Mouse (Mus musculus): Measurements from ENCODE around the gene Ddit4.

Gene Ddit4

GRCm38 (mm10) chr10:59916649-59917048, 35.0 kb downstream of the Ddit4 start:
- no peak for DNase-seq

DNA sequence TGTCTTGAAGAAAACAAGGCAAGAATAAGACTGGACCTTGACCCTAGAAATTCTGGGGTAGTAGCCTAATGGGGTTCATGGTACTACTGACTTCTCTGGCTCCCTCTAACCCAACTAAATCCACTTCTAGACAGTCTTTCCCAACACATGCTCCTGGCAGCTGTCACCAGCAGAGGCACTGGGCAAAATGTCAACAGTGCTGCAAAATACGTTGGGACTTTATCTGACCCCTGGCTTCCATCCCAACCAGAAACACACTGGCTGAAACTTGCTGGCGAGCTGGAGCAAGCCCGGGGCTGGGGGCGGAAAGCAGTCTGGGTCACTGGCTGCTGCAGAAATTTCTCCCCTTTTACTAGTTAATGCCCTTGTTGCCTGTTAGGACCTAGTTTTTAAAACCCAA, 35.5 kb downstream of the Ddit4 start:
- no peak for DNase-seq

DNA sequence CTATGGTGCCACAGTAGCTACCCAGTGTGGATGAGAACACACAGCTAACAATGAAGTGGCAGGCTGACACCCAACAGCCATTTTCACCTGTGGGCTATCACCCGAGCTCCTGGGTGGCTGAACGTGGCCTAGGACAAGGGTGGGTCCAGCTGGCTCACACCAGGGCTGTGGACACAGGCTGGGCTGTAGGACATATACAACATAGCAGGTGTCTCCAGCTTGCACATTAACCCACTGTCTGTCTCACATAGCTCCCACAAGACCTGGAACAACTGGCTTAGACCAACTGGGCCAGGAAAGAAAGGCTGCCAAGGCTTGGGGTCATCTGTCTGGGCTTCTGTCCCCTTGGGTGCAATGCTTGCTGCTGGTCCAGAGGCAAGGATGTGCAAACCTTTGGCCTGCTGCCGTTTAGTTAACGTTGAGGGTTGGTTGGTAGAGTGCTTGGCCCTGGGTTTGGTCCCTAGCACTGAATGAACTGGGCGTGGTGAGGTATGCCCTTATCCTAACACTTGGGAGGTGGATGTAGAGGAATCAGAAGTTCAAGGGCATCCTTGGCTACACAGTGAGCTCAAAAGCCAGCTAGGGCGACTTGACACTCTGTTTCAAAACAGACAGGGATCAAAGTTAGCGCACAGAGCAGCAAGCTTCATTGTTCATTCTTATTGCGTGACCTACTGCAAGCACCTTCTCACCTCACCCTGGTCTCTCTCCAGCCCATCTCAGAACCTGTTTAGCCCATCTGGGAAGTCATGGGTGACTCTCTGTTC, 36.3 kb downstream of the Ddit4 start:
- DNase-seq = no peak

GRCm38 (mm10) chr10:59911561-59912198, 40.0 kb downstream of the Ddit4 start:
- no peak for DNase-seq

- no peak for DNase-seq
Measured at GRCm38 (mm10) chr10:59911091-59911490, 40.5 kb downstream of the Ddit4 start.

DNA sequence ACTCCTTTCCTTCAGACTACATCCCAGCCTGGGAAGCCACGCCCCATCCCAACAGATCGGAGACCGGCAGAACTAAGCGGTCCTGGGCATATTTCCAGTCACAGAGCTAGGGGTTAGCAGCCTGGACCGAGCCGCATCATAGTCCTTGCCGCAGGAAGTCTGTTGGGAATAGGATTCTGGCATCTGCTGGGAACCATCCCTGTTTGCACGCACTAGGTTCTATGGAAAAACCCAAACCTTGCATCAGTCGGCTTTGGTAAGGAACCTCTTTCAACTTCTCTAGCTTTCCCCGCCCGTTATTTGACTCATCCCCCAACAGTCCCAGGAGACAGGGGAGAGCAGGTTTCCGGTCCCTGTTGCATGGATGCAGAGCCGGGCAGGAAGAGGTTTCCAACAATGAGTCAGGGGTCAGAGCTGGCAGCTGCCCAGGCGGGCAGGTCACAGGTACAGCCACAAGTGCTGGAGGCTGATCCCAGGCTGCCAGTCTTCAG, 42.2 kb downstream of the Ddit4 start:
- DNase-seq = peak in 1 of 2 experiments; percentile 56

DNA sequence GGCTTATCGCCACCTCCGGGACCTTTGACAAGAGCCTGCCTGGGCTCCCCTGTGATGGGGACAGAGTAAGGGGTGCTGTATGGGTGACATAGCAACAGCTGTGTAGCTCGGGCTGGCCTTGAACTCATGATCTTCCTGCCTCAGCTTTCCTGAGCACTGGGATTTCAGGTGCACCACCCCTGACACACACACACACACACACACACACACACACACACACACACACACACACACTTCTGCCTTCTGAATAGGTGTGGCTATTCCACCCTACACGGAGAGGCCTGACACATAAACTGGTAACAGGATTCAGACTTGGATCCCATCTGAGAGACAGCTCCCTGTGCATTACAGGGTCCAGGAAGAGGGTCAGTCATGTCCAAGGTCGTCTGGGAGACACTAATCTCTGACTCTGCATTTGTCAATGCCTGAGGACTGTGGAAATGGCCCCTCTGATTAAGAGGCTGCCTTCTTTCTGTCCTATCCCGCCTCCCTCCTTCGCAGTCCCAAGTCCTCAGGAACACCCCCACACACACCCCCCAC, 42.8 kb downstream of the Ddit4 start:
- no peak for DNase-seq

DNA sequence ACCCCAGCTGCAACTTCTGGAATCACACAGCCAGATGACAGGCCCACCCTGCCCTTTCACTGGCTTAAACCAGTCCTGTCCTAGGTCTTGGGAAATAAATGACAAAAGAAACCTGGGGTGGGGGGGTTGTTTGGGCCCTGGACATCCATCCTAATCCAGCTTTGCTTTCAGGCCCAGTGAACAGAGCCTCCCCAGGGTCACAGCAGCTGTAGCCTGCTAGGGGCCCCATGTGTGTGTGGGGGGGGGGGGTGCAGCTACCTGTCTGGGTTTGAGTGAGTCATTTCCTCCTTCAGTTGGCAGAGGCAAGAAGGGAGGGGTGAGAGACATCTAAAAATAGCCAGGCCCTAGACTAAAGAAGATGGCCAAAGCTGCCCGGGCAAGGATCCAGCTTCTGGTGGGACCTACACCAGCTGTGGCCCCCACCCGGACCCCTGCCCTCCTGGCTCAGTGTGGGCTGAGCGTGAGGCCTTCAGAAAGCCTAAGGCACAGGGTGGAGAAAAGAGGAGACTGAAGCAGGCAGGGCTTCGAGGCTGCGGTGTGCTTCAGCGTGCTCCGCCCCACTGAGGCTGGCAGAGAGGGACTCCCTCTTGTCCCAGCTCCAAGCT, 43.8 kb downstream of the Ddit4 start:
- peak; percentile 54 to 63 for DNase-seq

GRCm38 (mm10) chr10:59907080-59907609, 44.5 kb downstream of the Ddit4 start:
- DNase-seq = no peak

GRCm38 (mm10) chr10:59903170-59903569, 48.5 kb downstream of the Ddit4 start:
- no peak for DNase-seq

GRCm38 (mm10) chr10:59902606-59902990, 49.0 kb downstream of the Ddit4 start:
- DNase-seq = no peak

- no peak for DNase-seq
Measured at GRCm38 (mm10) chr10:59901986-59902605, 49.5 kb downstream of the Ddit4 start.

- no peak for DNase-seq
Measured at GRCm38 (mm10) chr10:59901463-59901862, 50.2 kb downstream of the Ddit4 start.

- no peak for DNase-seq
Measured at GRCm38 (mm10) chr10:59900939-59901338, 50.7 kb downstream of the Ddit4 start.

DNA sequence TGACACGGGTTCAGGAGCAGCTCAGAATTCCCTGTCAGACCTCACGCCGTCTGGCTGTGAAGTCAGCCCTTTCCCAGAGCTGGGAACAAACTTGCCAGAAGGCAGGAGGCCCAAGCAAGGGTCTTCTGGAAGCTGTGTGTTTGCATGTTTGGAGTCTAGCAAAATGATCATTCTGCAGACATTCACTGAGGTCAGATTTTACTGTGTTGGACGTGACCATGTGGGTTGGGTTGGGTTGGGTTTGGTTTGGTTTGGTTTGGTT, 51.5 kb downstream of the Ddit4 start:
- DNase-seq = no peak
